ENCODE assay signal across 10 mouse cellular contexts in the genomic region with DNA sequence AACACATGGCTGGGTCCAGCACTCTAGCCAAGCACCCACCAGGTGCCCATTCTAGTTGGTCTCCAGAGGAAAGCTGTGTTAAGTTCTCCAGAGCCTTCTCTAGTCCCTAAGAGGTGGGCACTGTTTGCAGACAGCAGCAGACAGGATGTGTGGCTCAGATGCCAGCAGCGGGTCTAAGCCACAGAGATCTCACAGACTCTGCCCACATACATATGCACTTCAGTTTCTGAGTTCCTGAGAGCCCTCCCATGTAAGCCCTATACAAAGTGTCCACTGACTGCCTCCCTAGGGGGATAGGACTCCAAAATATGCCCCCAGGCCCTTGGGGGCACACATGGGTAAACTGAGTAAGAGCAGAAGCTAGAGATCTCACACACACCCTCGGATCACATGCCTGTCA. TPM values are rescaled to one million over a fixed set of nuclear protein-coding genes. Genes with fewer than 3 reads are reported as not detected.
DNase-seq lines count a peak whose midpoint lies in the region; ATAC-seq and TF ChIP-seq lines count a peak whose summit lies in the region.
"Had no signal": no experiment of that assay in that cellular context is flagged by ENCODE, and none has a peak within 500 bp of the region (broad histone marks: within the 10 kb centered on the region; RNA-seq: fewer than 3 reads in every experiment).

No protein-coding gene starts in this region.

- H3K36me3 ChIP-seq in limb, embryonic 15.5 days = peaks cover 27% of the 10 kb centered on the region
- H3K36me3 ChIP-seq in limb, embryonic 10.5 days = peaks cover 96% of the 10 kb centered on the region
- H3K36me3 ChIP-seq in liver, embryonic 11.5 days (ENCODE audit: control insufficient read depth, insufficient read depth, low read length) = peaks cover 5% of the 10 kb centered on the region
- peaks cover 8% of the 10 kb centered on the region; the same call in 1 of the 2 replicates for H3K36me3 ChIP-seq in thymus, adult 2 months (ENCODE audit: control insufficient read depth, insufficient read depth, low read length)

- H3K27me3 ChIP-seq in limb, embryonic 15.5 days = no peaks in the 10 kb centered on the region
- H3K27me3 ChIP-seq in limb, embryonic 10.5 days (ENCODE audit: low read depth, poor library complexity, severe bottlenecking) = no peaks in the 10 kb centered on the region
- no peaks in the 10 kb centered on the region for H3K27me3 ChIP-seq in liver, embryonic 11.5 days (replicated peaks; ENCODE audit: control insufficient read depth, insufficient read depth, low read length)
- H3K27me3 ChIP-seq in thymus, adult 2 months (ENCODE audit: control insufficient read depth, insufficient read depth, low read length) = no peaks in the 10 kb centered on the region
- H3K27me3 ChIP-seq: midbrain, embryonic 13.5 days had no signal

- no peak for ATAC-seq in limb, embryonic 15.5 days (ENCODE audit: insufficient number of reproducible peaks, low FRiP score, low TSS enrichment, low read depth)
- 0 out of 2 replicates have a peak, but pooled peaks have one; percentile 3 for ATAC-seq in liver, embryonic 11.5 days (replicated peaks; ENCODE audit: low FRiP score)
- ATAC-seq: midbrain, embryonic 13.5 days had no signal

- no peak for DNase-seq in limb, embryonic 10.5 days (ENCODE audit: low spot score)
- DNase-seq in liver, embryonic 11.5 days (ENCODE audit: low spot score) = no peak
- peak; percentile 66 for DNase-seq in thymus, adult 2 months
- DNase-seq in testis, postnatal 14 days (ENCODE audit: low spot score) = no peak
- DNase-seq in adrenal gland, postnatal 10 days = no peak
- DNase-seq: cerebellum, adult 2 months; kidney, adult 18-20 months had no signal

- no peak overlapping the region for H3K9ac ChIP-seq in limb, embryonic 15.5 days
- peak overlapping the region; percentile 46 for H3K9ac ChIP-seq in liver, embryonic 11.5 days (ENCODE audit: low read depth, low read length)
- H3K9ac ChIP-seq: midbrain, embryonic 13.5 days had no signal

- WGBS in limb, embryonic 15.5 days = 69% methylated on average over 2 of the region's 2 CpGs
- WGBS in limb, embryonic 10.5 days = 95% methylated on average over 2 of the region's 2 CpGs
- WGBS in liver, embryonic 11.5 days = 73% methylated on average over 2 of the region's 2 CpGs
- 4% methylated on average over 2 of the region's 2 CpGs for WGBS in thymus, adult 2 months

- H3K4me1 ChIP-seq in limb, embryonic 15.5 days = peaks cover 65% of the 10 kb centered on the region
- peaks cover 12% of the 10 kb centered on the region; the same call in 1 of the 2 replicates for H3K4me1 ChIP-seq in limb, embryonic 10.5 days
- H3K4me1 ChIP-seq in bone marrow macrophage, adult 2 months (ENCODE audit: control insufficient read depth, insufficient read depth, low read length) = peaks cover 59% of the 10 kb centered on the region
- peaks cover 6% of the 10 kb centered on the region for H3K4me1 ChIP-seq in liver, embryonic 11.5 days (replicated peaks; ENCODE audit: control insufficient read depth, insufficient read depth, low read length)
- peaks cover 29% of the 10 kb centered on the region for H3K4me1 ChIP-seq in thymus, adult 2 months (replicated peaks; ENCODE audit: control insufficient read depth, insufficient read depth, low read length)

- H3K4me3 ChIP-seq in limb, embryonic 15.5 days = no peak overlapping the region
- H3K4me3 ChIP-seq in limb, embryonic 10.5 days = no peak overlapping the region
- H3K4me3 ChIP-seq in bone marrow macrophage, adult 2 months (ENCODE audit: insufficient read depth, low read length) = peak overlapping the region; percentile 59
- peak overlapping the region; percentile 36 for H3K4me3 ChIP-seq in liver, embryonic 11.5 days (ENCODE audit: low read depth, low read length)
- H3K4me3 ChIP-seq in thymus, adult 2 months (ENCODE audit: control insufficient read depth, insufficient read depth, low read length) = peak overlapping the region; percentile 88
- H3K4me3 ChIP-seq: midbrain, embryonic 13.5 days had no signal

- no peak for TF ChIP-seq CTCF in bone marrow macrophage, adult 2 months (IDR thresholded peaks at IDR 0.05; ENCODE audit: low read depth, low read length)
- no peak for TF ChIP-seq CTCF in thymus, adult 2 months (IDR thresholded peaks at IDR 0.05; ENCODE audit: borderline replicate concordance, control insufficient read depth, extremely low read depth, insufficient read depth, low read length, poor library complexity)

- H3K9me3 ChIP-seq in limb, embryonic 15.5 days = no peaks in the 10 kb centered on the region
- H3K9me3 ChIP-seq in limb, embryonic 10.5 days (replicated peaks) = no peaks in the 10 kb centered on the region
- no peaks in the 10 kb centered on the region for H3K9me3 ChIP-seq in liver, embryonic 11.5 days (ENCODE audit: control insufficient read depth, low read length)
- H3K9me3 ChIP-seq: midbrain, embryonic 13.5 days had no signal

- no peak overlapping the region for H3K4me2 ChIP-seq in limb, embryonic 15.5 days
- peak overlapping the region; percentile 48 for H3K4me2 ChIP-seq in liver, embryonic 11.5 days
- H3K4me2 ChIP-seq: midbrain, embryonic 13.5 days had no signal

- peak overlapping the region; percentile 8; the same call in 1 of the 2 replicates for H3K27ac ChIP-seq in limb, embryonic 15.5 days
- no peak overlapping the region for H3K27ac ChIP-seq in limb, embryonic 10.5 days
- peak overlapping the region; percentile 47 for H3K27ac ChIP-seq in bone marrow macrophage, adult 2 months (ENCODE audit: insufficient read depth, low read depth, low read length)
- H3K27ac ChIP-seq in liver, embryonic 11.5 days (ENCODE audit: low read depth, low read length) = 0 out of 2 replicates have a peak overlapping the region, but pooled peaks have one; percentile 6
- H3K27ac ChIP-seq in thymus, adult 2 months (ENCODE audit: control insufficient read depth, insufficient read depth, low read length) = peak overlapping the region; percentile 87
- H3K27ac ChIP-seq: midbrain, embryonic 13.5 days had no signal

- no peak for TF ChIP-seq POLR2A in bone marrow macrophage, adult 2 months (IDR thresholded peaks at IDR 0.05; ENCODE audit: borderline replicate concordance, low read depth, low read length)
- TF ChIP-seq POLR2A in thymus, adult 2 months (IDR thresholded peaks at IDR 0.05; ENCODE audit: control insufficient read depth, extremely low read depth, insufficient read depth, low read length, poor library complexity) = no peak

RNA-seq across cellular contexts. Expression of a gene that starts 23.3 kb away (rescaled TPM):
- polyA plus RNA-seq in limb, embryonic 15.5 days (2015; fragmentation: Nextera tagmentation; extraction: Ambion mirVana) = 25.1 and 32.0 TPM in 2 replicates
- polyA plus RNA-seq in limb, embryonic 10.5 days (2016; fragmentation: Nextera tagmentation; extraction: Ambion mirVana) = 24.7 and 39.0 TPM in 2 replicates
- 57.3 and 64.5 TPM in 2 replicates for polyA plus RNA-seq in bone marrow macrophage, adult 2 months (2012; ENCODE audit: insufficient read depth, insufficient read length, missing spikeins)
- polyA plus RNA-seq in liver, embryonic 11.5 days (2014; fragmentation: Nextera tagmentation; extraction: Ambion mirVana) = 10.9 and 11.1 TPM in 2 replicates
- 48.6 and 56.9 TPM in 2 replicates for polyA plus RNA-seq in thymus, adult 2 months (2012; rRNA removed)
- total RNA-seq in adrenal gland, postnatal 10 days (2021) = 10 to 100 TPM; 77.5 to 98.6 TPM

Comparison
In these comparisons a context has a peak if more than half of its experiments do, and no peak if none do; other contexts are left out.
1. H3K4me3 ChIP-seq: peak in bone marrow macrophage, adult 2 months (single experiment), liver, embryonic 11.5 days (single experiment) and thymus, adult 2 months (single experiment); none in limb, embryonic 15.5 days (single experiment) and limb, embryonic 10.5 days (single experiment).